ENCODE assay signal across 9 mouse cellular contexts in the genomic region with DNA sequence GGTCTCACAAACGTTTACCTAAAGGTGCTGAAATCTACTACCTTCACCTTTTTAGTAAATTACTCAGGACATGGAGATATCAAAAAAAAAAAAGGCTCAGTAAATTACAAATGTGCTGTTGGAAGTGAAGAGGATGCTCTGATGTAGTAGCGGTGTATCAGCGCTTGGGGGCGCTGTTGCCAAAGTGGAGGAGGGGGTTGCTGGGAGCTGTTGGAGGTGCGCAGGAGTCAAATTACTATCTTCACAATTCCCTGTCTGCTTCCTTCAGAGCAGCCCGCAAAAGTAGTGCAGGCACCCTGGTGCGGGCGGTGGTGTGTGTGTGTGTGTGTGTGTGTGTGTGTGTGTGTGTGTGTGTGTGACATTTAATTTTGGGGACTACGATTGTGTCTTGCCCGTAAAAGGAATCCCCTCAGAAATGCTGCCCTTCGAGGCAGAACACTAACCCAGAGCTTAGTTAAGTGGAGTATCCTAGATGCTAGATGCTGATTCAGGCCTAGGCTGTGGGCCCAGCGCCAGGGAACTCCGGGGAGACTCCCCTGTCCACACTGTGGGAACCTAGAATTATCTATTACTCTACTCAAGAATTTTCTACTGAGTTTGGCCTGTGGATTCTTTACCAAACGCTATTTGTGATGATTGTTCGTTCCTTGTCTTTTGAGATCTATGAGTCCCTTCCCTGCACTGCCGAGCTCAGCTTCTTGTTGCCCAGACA. TPM values are rescaled to one million over a fixed set of nuclear protein-coding genes. Genes with fewer than 3 reads are reported as not detected.
DNase-seq lines count a peak whose midpoint lies in the region; ATAC-seq and TF ChIP-seq lines count a peak whose summit lies in the region.
"Had no signal": no experiment of that assay in that cellular context is flagged by ENCODE, and none has a peak within 500 bp of the region (broad histone marks: within the 10 kb centered on the region; RNA-seq: fewer than 3 reads in every experiment).

No protein-coding gene starts in this region.

- H3K27ac ChIP-seq in hindbrain, postnatal 0 days: no peak overlapping the region
- H3K27ac ChIP-seq in liver, adult 2 months (replicated peaks; ENCODE audit: insufficient read depth, low read depth, low read length): no peak overlapping the region

- no peaks in the 10 kb centered on the region for H3K36me3 ChIP-seq in hindbrain, postnatal 0 days (ENCODE audit: insufficient read depth, low read length)
- no peaks in the 10 kb centered on the region for H3K36me3 ChIP-seq in liver, adult 2 months (ENCODE audit: control insufficient read depth, insufficient read depth, low read length)

- no peak for TF ChIP-seq POLR2A in liver, adult 2 months (IDR thresholded peaks at IDR 0.05; ENCODE audit: extremely low read depth, insufficient read depth, low read length)

- peak; percentile 21 to 70 for DNase-seq in urinary bladder, postnatal 4 days (ENCODE audit: low spot score in 2 of 2)
- DNase-seq in urinary bladder, adult 18-20 months (ENCODE audit: low spot score in 2 of 2): no peak
- peak; percentile 21 for DNase-seq in cerebellum, adult 8-10 months
- DNase-seq in hindbrain, postnatal 0 days (ENCODE audit: low spot score): peak; percentile 53
- no peak for DNase-seq in liver, adult 2 months (ENCODE audit: extremely low read depth, low read depth, low spot score)
- DNase-seq in natural killer cell, adult 2 months (ENCODE audit: low spot score in 2 of 2): peak; percentile 19 to 42
- DNase-seq in adipocyte (ENCODE audit: low spot score): no peak

- H3K4me3 ChIP-seq in hindbrain, postnatal 0 days (ENCODE audit: low read length): peak overlapping the region; percentile 38; the same call in 1 of the 2 replicates
- H3K4me3 ChIP-seq in liver, adult 2 months (ENCODE audit: insufficient read depth, low read depth, low read length): no peak overlapping the region

- H3K9me3 ChIP-seq in hindbrain, postnatal 0 days (ENCODE audit: low read length): no peaks in the 10 kb centered on the region

- ATAC-seq in frontal cortex, adult (ENCODE audit: low TSS enrichment): peak; percentile 51
- ATAC-seq in hindbrain, postnatal 0 days: peak; percentile 39

- no peak overlapping the region for H3K9ac ChIP-seq in hindbrain, postnatal 0 days (replicated peaks; ENCODE audit: low read length)
- no peak overlapping the region for H3K9ac ChIP-seq in liver, adult 2 months (ENCODE audit: low read depth, low read length)

- no peaks in the 10 kb centered on the region for H3K4me1 ChIP-seq in hindbrain, postnatal 0 days (ENCODE audit: insufficient read depth, low read length)
- peaks cover 3% of the 10 kb centered on the region; the same call in 1 of the 2 replicates for H3K4me1 ChIP-seq in liver, adult 2 months (ENCODE audit: control insufficient read depth, insufficient read depth, low read length)

- no peaks in the 10 kb centered on the region for H3K27me3 ChIP-seq in hindbrain, postnatal 0 days (ENCODE audit: insufficient read depth, low read length)
- H3K27me3 ChIP-seq in liver, adult 2 months (ENCODE audit: control insufficient read depth, insufficient read depth, low read length): peaks cover 9% of the 10 kb centered on the region; the same call in 1 of the 2 replicates

- H3K79me2 ChIP-seq in liver, adult 2 months (ENCODE audit: control insufficient read depth, insufficient read depth, low read length): no peaks in the 10 kb centered on the region

- TF ChIP-seq CTCF in hindbrain, postnatal 0 days (IDR thresholded peaks at IDR 0.05; ENCODE audit: low read depth): peak; percentile 80
- peak; percentile 70 for TF ChIP-seq CTCF in liver, adult 2 months (IDR thresholded peaks at IDR 0.05; ENCODE audit: low read depth, low read length)

- 24% methylated on average over 16 of the region's 16 CpGs for WGBS in hindbrain, postnatal 0 days
- whole genome bisulfite sequencing in liver, adult 2 months: 16% methylated on average over 16 of the region's 16 CpGs

- H3K4me2 ChIP-seq in hindbrain, postnatal 0 days (ENCODE audit: low read depth, low read length): peak overlapping the region; percentile 67

RNA-seq across cellular contexts. Expression of a gene that starts 2.4 kb away (rescaled TPM):
- 41.4 and 48.4 TPM in 2 replicates for total RNA-seq in hindbrain, postnatal 0 days (2014; rRNA removed)
- 37.3 and 38.5 TPM in 2 replicates for polyA plus RNA-seq in hindbrain, postnatal 0 days (2015; fragmentation: Nextera tagmentation; extraction: Ambion mirVana)
- under 0.01 and 0.20 TPM in 2 replicates for total RNA-seq in liver, adult 2 months (2014; rRNA removed)
- not detected in 2 replicates for polyA plus RNA-seq in liver, adult 2 months (2012; rRNA removed)
- total RNA-seq: hematopoietic stem cell, adult 5-6 weeks had no signal

Comparison
In these comparisons a context has a peak if more than half of its experiments do, and no peak if none do; other contexts are left out.
1. DNase-seq: peak in urinary bladder, postnatal 4 days (2 of 2), cerebellum, adult 8-10 months (single experiment), hindbrain, postnatal 0 days (single experiment) and natural killer cell, adult 2 months (2 of 2); none in urinary bladder, adult 18-20 months (0 of 2), liver, adult 2 months (single experiment) and adipocyte (single experiment).
2. RNA of a gene that starts 2.4 kb away (total RNA-seq): 41.4 to 48.4 TPM in hindbrain, postnatal 0 days; under 0.01 to 0.20 TPM in liver, adult 2 months; every median in the first group is over 10 times any median in the second.